Mouse (Mus musculus) yolk sac, embryonic 10.5 days (tissue): ENCODE measurements around the gene Msmp.
"Not testable (repeated sequence)": the region's sequence is repeated elsewhere in the genome, so short reads cannot be mapped to it uniquely, and the experiment has no call there.

Experiments used
- DNase-seq: peaks from one replicate; pipeline ENCODE4 v3.0.0-alpha.2; 2017; ENCODE audit warnings: low spot score

Gene Msmp

GRCm38 (mm10) chr4:43584444-43585416, at the start of gene Msmp:
TSS of gene Msmp (minus strand) at chr4:43584494.
- DNase-seq, result no peak

GRCm38 (mm10) chr4:43633736-43634135, 49.4 kb upstream of the Msmp start:
- DNase-seq, result no peak

DNA sequence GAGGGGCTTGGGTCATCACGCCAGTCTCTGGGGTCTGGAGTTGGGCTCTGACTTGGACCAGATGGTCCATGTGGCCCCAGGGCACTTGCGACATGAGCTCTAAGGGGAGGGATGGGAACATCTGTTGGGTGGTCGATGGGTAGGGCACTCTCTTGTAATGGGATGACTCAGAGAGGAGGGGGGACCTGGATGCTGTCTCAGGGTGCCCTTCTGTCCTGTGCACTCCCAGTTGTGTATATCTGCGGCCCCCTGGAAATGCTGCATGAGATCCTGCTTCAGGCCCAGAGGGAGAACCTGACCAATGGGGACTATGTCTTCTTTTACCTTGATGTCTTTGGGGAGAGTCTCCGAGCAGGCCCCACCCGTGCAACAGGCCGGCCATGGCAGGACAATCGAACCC, 49.0 kb upstream of the Msmp start:
- no peak for DNase-seq

DNA sequence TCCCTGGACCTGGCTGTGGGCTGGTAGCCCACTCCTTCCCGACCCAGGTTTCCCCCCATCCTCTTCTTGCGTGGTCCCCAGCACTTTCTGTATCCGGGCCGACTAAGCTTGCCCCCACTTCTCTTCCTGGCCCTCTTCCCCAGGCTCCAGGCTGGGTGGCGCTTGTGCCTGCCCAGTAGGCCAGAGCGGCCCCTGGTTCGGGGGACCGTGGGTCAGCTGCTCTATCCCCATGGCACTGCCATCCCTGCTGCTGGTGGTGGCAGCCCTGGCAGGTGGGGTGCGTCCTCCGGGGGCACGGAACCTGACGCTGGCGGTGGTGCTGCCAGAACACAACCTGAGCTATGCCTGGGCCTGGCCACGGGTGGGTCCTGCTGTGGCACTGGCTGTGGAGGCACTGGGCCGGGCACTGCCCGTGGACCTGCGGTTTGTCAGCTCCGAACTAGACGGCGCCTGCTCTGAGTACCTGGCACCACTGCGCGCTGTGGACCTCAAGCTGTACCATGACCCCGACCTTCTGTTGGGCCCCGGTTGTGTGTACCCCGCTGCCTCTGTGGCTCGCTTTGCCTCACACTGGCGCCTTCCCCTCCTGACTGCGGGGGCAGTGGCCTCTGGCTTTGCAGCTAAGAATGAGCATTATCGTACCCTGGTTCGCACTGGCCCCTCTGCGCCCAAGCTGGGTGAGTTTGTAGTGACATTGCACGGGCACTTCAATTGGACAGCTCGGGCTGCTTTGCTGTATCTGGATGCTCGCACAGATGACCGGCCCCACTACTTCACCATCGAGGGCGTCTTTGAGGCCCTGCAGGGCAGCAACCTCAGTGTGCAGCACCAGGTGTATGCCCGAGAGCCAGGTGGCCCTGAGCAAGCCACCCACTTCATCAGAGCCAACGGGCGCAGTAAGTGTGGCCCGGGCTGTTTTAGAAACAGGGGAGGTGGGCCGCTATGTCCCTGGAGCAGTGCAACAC, 47.9 kb upstream of the Msmp start:
- no peak for DNase-seq

GRCm38 (mm10) chr4:43631046-43631955, 47.0 kb upstream of the Msmp start, which contains the start of gene Npr2:
TSS of gene Npr2 (plus strand) at chr4:43631935.
- DNase-seq, result peak; percentile 64

GRCm38 (mm10) chr4:43630671-43631045, 46.4 kb upstream of the Msmp start:
- no peak for DNase-seq

GRCm38 (mm10) chr4:43630030-43630581, 45.8 kb upstream of the Msmp start:
- DNase-seq, result peak; percentile 79

DNA sequence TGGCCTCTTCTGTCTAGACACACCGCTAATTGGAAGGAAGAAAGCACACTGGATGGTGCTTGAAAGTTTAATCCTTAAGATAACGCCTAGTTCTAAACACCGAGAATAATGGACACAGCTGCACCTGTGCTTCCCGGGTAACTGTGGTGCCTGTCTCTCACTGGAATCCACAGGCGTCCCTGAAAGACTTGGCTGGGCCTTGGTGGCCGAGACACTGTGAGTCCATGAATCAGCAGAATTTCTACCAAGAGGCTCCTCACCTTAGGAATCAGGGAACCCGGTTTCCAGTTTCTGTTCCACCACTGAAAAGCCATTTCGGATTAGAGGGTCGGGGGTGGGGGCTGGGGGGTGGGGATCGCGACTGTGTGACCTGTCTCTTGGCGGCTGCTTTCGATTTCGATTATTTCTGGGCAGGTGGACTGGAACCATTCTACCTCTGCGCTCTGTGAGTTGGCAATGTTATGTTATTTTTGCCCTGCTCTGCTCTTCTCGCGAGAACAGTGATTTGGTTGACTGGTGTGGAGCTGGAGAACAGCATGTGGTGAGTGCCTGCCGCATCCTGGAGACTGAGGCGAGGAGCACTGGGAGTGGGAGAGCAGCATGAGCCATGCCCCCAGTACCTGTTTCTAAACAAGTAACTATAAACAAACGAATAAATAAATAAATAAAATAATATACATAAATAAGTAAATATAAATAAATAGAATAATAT, 45.0 kb upstream of the Msmp start:
- DNase-seq, result no peak

DNA sequence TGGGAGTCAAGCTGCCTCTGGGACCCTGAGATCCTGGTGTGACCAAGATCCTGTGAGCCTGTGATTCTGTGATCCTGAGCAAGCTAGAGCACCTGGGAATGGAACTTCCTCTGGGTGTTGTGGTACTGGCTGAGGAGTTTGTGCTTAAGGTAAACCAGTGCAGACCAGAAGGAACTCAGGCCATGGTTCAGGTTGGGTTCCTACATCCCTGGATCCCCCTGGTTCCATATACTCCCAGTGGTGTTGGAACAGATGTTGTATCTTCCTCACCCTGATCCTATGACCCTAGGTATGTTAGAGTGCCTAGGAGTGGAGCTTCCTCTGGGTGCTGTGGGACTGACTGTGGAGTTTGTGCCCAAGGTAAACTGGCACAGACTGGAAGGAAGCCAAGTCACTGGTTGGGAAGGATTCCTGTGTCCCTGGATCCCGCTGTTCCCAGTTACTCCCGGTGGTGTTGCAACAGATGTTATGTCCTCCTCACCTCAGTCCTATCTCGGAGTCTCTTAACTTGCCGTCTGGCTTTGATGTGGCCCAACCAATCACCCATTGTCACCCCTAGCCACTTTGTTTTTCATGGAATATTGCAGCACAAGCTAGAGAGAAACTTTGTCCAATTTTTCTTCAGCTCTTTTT, 36.0 kb upstream of the Msmp start:
- no peak for DNase-seq

DNA sequence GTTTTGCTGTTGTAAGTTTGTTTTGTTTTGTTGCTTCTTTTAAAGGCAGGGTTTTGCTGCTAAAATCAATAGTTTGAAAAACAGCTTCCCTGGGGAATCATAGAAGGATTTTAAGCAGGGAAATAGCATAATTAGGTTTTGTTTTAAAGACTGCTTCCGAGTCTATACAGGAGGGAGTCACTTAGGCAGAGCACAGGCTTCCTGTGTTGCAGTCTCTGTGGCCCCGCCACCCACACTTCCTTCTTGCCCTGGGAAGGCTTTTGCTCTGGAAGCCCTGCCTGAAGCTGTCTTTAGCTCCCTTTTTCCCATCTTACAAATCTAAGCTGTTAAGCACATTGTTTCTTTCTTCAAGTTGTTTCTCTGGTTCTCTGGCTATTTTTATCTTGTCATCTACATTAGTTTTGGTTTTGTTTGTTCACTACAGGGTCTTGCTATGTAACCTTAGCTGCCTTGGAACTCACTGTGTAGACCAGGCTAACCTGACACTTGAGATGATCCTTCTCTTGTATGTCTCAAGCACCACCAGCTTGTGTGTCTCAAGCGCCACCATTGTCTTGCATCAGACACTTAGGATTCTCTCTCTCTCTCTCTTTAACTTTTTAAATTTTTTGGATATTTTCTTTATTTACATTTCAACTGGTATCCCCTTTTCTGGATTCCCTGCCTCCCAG, 28.9 kb upstream of the Msmp start:
- no peak for DNase-seq

DNA sequence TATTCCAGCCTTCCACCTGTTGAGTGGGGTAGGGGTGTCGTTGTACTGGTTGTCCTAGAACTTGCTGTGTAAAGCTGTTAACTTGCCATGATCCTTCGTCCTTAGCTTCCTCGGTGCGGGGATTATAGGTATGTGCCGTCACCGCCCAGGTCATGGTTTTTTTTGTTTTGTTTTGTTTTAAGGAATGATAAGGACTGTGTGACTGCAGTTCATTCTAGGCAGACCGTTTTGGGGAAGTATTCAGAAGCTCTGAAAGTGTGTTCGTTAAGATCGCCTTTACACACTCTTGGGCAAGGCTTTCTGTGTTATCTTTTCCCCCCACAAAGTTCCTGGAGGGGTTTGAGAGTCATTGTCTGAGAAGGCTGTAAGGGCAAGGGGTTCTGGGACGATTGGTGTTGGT, 28.2 kb upstream of the Msmp start:
- no peak for DNase-seq

DNA sequence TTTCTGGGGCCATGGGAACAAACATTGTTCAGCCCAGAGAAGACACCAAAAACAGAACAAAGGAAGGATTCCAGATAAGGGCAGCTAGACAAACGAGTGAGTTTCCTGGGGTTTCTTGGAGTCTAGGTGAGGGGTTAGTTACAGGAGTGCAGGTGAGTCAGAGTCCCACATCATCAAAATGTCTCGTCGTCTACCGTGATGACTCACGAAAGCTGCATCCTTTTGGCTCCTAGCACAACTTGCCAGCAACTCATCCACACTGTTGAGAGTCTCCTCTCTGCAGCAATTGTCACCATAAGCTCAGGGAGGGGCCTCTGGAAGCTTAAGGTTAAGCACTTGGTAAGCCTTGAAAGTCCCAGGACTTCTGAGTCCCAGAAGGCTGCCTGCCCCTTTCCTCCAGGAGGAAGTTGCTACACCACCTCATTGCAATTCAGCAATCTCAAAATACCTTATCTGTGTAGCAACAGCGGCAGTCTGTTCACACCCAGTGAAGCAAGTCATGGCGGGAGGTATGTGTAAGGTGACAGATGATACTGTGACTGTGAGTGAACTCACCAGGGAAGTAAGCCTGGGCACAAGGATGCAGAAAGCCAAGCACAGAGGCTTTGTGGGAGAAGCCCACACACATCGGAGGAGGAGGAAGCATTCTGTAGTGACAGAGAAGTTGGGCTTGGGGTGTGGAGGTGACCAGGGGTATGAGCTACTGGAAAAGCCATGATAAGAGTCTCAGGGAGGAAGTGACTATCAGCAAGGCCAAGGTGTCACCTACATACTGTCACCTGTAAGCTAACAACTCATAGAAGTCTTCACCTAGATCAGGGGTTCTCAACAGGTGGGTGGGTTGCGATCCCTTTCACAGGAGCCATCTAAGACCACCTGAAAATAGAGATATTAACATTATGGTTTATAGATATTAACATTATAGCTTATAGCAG, 20.7 kb upstream of the Msmp start:
- no peak for DNase-seq

DNA sequence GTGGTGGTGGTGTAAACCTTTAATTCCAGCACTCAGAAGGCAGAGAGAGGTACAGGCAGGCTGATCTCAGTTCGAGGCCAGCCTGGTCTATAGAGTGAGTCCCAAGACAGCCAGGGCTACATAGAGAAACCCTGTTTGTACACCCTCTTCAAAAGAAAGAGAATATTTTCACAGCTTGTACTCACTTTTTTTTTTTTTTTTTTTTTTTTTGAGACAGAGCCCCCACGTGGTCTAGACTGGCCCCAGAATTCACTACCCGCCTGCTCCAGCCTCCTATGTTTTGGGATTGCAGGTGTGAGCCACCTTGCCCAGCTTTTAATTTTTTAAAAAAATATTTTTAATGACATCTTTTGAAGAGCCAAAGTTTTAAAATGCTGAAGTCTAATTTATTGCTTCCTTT, 19.8 kb upstream of the Msmp start:
- no peak for DNase-seq

DNA sequence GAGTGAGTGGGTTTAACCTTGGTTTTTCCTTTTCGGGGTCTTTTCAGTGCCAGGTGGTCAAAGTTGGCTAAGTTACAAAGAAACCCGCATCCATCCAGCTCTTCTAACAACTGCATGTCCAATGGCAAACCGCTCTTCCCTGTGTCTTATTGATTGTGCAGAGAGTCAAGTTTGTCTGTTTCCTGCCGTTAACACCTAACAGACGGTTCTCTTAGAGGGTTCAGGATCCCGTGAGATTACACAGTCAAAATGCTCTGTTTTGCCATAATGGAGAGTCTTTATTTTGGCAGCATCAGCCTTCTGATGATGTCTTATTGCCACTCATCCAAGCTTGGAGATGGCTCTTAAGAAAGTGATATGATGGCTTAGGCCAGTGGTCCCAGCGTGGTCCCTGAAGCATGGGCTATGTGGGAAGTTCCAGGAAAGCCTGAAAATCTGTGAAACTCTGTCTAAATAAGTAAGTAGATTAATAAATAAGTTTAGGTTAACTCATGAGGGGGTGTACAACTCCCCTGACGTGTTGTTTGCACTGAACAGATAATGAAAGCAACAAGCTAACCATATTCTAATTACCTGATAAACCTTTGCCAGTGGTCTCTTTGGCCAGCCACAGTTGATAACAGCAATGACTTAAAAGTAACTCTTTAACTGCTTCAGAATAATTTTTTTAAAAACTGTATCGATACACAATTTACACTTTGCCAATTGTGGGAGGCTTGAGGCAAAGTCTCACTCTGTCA, 16.1 kb upstream of the Msmp start:
- DNase-seq, result no peak

DNA sequence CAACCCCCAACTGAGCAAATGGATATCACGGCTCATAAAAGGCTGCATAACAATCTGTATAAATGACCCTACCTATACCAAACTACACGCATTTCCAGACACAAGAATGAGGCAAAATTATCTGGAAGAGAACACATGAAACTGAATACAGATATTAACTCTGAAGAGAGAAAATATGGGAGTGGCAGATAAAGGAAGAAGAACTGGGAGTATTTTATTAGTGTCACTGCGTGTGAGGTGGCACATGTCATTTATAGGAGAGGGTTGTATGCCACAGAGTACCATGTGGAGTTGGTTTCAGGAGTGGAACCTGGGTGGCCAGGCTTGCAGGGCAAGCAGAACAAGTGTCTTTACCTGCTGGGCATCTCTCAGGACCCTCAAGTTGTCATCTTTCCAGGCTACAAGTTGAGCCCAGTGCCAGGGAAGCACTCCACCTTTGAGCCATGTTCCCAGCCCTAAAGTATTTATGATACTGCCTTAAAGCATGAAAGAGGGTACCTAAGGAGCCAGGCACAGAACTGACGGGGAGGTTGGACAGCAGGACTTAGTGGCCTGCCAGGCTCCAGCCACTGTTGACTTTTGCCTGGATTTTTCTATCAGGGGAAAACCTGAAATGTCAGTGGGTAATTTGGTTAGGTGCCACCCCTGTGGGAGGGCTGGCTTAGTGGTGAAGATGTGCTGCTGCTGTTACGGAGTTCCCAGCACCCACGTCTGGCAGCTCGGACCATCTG, 14.5 kb upstream of the Msmp start:
- no peak for DNase-seq

GRCm38 (mm10) chr4:43598200-43598599, 13.9 kb upstream of the Msmp start:
- DNase-seq, result no peak

DNA sequence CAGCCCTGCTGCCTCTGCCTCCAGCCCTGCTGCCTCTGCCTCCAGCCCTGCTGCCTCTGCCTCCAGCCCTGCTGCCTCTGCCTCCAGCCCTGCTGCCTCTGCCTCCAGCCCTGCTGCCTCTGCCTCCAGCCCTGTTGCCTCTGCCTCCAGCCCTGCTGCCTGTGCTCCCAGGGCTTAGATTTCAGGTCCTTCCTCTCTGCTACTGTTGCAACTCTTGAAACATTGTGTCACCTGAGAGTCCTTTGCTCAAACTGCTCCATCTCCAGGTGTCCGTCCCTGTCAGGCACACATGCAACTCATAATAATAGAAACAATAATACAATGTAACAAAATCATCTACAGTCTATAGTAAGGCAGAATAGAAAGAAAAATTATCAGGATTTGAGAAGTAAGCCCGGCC, 12.3 kb upstream of the Msmp start:
- DNase-seq, result not testable (repeated sequence)
